Mouse (Mus musculus) right cerebral cortex, postnatal 10 days (tissue): ENCODE data around the gene Card19.
A peak's percentile ranks its signal among the peaks of the same experiment; 100 is the strongest.

Source experiments
- DNase-seq, 2 experiments: peaks; one replicate each; pipeline ENCODE4 v3.0.0; 2021; ENCODE audit warnings: low spot score in 2 of 2

Card19 gene

GRCm38 (mm10) chr13:49194811-49195210, 21.0 kb downstream of the Card19 start:
- no peak for DNase-seq

- DNase-seq, result no peak
Observed at GRCm38 (mm10) chr13:49193650-49194049, 22.2 kb downstream of the Card19 start.

DNA sequence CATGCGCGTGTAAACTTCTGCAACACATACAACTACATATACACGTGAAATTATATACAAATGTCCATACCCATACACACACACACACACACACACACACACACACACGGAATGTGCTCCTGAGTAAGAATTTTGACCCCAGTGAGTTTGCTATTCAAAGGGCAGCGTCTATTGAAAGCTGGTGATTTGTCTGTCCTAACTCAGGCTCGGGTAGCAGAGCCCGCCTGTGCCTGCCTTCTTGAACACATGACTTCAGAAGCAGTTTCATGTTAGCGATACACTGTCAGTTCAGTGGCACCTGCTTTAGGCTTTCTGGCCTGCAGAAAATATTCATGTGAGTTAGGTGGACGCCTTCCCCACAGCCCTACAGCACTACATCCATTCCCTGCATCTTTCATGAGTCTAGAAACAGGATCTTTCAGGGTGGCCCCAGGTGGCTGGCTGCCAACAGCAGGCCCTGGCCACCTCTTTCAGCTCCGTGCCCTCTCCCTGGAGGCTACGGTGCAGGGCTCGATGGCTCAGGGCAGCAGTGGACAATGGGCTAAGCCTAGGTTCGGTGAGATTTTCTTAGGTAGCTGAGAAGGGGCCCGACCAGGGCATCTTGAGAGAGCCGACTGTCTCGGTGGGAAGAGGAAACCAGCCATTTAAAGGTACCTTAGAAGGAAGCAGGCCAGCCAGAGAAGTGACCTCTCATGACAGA, 23.5 kb downstream of the Card19 start:
- no peak for DNase-seq

DNA sequence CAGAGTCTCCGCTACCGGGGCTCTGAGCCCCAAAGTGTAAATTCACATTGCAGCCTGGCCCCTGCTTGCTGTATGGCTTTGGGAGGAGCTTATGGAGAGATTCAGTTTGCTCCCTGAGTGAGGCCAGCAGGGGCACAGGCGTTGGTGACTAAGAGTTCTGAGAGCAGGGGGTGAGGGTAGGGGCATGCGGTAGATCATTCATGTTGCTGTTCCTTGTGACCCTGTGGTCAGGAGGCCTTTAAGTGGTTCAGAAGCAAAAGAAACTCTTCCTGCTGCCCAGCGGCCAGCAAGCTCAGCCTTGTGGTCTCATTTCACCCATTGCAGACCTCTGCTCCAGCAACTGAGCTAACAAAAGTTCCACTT, 24.2 kb downstream of the Card19 start:
- DNase-seq, result no peak

DNA sequence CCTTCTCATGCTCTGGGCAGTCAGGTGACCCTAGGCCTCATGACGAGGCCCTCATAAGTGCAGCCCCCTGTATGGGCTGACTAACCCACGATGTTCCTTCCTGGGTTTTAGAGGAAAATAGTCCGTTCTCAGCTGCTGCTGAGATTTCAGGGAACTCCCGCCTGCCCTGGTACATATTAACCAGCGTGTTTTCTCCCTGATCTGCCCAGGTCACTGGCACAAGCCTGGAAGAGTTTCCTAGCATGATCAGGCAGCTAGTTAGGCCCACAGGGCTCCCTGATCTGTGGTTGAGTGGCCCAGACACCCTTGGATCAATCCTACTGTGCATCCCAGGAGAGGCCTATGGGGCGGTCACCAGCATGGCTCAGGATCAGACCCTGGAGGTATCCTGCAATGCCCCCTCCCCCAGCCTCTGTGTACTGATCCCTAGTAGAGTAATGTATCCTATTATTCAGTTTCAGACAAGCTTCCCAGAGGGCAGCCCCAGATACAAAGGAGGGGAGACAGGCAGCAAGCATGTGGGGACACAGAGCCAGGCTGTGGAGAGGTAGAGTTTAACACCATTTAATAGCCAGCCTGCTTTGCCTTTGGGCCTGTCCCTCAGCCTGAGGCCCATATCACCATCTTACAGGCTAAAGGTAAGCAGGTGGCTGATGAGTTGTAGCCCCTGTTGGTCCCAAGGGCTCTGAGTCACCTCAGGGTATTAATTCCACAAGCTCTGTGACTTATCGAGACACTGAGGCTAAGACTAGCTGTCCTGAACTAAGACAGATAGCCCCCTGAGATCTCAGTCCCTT, 24.8 kb downstream of the Card19 start:
- DNase-seq, result no peak

GRCm38 (mm10) chr13:49189970-49190870, 25.6 kb downstream of the Card19 start:
- no peak for DNase-seq

GRCm38 (mm10) chr13:49188966-49189360, 26.9 kb downstream of the Card19 start:
- no peak for DNase-seq

GRCm38 (mm10) chr13:49188219-49188965, 27.4 kb downstream of the Card19 start:
- DNase-seq, result no peak

DNA sequence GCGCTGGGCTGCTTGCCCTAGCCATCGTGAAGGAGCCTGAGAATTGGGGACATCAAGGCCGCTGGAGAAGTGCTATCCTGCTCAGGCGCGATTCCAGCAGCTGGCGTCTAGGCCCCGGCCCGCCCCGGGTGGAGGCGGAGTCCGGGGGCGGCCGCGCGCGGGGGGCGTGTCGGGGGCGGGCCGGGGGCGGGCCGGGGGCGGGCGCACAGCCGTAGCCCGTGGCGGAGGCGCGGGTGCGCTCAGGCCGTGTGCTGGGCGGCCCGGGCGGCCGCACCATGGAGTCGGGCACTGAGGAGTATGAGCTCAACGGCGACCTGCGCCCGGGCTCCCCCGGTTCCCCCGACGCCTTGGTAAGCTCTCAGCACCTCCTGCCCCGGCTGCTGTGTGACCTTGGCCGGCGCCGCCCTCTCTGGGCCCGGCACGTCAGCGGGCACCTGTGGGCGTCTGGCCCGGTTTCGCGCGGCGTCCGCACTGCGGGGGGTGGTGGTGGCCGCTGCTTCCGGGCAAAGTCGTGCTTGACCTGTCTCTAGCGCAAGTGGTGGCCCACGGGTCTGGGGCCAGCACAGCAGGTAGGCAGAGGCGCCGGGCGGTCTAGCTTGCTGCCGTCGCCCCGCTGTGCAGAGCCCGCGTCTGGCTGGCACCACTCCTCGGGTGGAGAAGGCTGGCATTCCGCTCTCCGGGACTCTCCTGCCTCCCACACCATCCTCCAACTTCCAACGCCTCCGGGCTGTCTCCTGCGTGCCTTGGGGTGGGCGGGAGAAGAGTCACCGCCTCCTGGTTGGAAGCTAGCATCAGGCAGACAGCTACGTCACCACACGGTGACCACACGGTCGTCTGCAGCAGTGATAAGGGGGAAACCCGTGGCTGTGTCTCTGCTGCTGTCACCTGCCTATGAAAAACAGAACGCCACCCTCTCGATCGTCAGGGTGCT, 28.3 kb downstream of the Card19 start, which contains the start of gene Ninj1:
Ninj1 (plus strand) TSS at position 198 of the 931 bp plus-strand sequence.
- DNase-seq, result peak; percentile 88 to 91

- DNase-seq, result no peak
Observed at GRCm38 (mm10) chr13:49186798-49187287, 29.0 kb downstream of the Card19 start.

DNA sequence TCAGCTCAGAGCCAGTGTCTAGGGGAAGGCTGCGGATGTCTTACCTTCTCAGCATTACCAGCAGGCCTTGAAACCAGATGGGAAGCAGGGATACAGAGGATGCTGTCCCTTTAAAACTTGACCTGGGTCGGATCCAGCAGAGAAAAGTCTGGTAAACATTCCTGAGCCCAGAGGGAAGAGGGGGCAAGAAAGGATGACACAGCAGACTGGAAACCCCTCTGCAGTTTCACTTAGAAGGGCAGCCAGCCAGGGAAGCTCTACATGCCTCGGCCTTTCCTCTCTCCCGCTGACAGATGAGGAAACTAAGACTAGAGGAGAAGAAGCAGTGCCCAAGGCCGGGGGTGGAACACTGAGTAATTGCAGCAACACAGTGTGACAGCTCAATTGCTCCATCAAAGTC, 32.2 kb downstream of the Card19 start:
- no peak for DNase-seq

DNA sequence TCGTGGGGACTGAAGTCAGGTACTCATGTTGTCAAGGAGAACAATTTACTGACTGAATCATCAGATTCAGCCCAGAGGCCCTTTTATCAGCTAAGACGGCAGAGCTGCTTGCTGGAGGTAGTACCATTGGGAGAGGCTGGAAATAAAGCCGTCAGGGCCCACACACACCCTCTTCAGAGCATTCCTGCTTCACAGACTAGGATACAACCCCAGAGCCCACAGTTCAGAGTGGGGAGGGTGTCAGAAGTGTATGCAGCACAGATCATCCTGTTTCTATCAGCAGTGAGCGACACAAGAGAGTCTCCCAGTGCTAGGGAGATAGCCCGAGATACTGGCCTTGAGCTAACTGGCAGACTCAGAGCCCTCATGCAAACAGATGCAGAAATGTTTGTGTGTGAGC, 32.7 kb downstream of the Card19 start:
- no peak for DNase-seq

DNA sequence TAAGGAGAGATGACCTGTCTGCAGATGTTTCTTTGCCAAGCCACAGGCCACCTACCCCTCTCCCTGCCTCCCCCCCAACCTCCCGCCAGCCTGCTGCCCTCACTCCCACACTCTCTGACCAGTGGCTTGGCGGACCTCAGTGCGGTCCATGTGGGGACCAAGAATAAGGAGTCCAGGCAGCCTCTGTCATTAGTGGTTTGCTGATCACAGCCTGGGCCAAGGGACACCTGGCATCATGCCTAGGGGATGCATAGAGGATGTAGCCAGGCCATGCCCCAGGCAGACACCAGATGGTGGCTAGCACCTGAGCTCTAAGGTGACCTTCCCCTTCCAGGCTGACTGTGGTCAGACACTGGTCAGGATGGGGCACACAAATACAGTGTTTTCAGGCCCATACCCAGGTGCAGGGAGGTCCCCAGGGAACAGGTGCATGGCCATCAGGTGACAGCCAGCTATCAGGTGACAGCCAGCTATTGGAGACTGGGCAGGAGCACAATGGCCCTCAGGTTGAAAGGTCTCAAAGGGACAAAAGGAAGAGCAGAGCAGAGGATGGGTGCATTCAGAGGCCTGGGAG, 34.3 kb downstream of the Card19 start:
- DNase-seq, result no peak

DNA sequence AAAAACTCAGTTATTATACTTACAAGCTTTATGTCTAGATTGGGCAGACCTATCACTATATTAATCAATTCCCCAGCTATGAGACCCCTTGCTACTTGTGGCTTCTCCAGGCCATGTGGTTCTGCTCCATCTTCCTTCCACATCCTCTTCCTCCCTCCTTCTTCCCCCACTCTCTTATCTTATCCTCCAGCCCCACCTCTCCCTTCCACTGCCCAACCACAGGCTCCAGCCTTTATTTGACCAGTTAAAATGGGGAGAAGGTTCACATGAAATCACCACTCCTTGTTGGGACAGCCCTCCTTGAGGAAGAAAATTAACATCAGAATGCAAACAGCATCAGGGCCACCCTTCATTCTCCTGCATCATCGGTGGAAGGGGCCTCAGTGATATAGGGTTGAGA, 35.1 kb downstream of the Card19 start:
- no peak for DNase-seq

DNA sequence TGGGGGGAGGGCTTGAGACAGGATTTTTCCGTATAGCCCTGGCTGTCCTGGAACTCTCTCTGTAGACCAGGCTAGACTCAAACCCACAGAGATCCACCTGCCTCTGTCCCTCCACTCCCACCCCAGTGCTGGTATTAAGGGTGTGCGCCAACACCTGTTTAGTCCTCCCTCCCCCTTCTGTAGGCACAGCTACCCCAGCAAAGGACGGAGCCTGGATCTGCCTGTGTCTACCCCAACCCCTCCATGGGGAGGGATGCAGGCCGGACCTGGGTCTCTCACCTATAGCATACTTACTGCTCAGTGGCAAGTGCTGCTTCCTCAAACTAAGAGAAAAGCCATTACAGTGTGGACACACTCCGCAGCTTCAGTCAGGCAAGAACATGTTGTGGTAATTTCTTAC, 35.6 kb downstream of the Card19 start:
- DNase-seq, result no peak

DNA sequence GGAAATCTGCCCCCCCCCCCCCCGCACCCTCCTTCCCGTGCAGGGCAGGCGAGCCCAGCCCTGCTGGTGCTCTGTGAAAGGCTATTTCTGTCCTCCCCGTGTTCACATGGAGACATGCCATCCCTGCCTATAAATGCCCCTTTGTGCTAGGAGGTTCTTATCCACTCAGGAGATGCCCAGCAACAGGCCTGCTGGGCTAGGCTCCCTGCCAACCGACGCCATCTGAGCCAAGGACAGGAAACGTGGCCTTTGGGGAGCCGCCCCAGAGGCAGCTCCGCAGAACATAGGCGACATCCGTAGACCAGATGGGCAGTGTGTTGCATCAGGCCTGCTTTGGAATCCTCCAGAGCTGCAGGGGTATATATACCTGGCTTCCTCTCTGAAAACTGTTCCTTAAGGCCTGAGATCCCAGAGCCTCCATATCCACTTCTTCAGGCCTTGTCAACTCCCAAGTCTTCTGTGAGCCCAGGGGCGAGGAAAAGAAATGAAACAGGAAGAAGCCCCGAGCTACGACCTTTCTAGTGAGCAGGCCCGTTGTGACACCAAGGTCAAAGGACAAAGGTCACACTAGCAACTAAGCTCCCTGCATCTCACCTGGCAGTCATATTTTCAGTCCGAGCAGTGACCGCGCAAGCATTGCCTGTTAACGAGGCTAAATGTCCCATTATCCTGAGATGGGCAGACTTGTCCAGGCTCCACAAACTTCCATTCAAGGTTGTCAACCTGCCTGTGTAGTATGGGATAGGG, 36.8 kb downstream of the Card19 start:
- DNase-seq, result peak; percentile 89 to 92

- DNase-seq, result no peak
Observed at GRCm38 (mm10) chr13:49175509-49175908, 40.3 kb downstream of the Card19 start.

DNA sequence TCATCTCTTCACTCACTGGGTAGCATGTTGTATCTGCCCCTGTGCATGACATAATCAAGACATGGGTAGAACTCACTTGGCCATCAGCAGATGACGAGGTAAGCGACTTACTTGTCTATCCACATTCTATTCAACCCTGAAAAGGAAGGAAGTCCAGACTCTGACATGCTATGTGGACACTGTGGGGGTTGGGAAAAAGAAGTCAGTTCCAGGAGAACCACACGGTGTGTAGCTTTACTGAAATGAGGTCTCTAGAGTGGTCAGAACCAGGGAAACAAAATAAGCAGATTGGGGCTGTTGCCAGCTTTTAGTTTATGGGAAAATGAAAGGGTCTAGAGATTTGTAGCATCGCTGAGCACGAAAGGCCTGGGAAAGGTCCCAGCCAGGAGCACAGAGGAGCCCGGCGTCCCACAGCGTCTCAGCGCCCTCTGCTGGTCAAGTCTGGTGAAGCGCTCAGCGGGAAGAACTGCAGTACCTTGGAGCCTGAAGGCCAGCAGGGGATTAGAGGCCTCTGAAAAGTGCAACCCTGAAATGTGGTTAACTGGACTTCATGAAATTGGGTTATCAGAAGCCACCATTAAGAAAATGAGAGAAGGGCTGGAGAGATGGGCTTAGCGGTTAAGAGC, 42.8 kb downstream of the Card19 start:
- peak; percentile 85 to 92 for DNase-seq

DNA sequence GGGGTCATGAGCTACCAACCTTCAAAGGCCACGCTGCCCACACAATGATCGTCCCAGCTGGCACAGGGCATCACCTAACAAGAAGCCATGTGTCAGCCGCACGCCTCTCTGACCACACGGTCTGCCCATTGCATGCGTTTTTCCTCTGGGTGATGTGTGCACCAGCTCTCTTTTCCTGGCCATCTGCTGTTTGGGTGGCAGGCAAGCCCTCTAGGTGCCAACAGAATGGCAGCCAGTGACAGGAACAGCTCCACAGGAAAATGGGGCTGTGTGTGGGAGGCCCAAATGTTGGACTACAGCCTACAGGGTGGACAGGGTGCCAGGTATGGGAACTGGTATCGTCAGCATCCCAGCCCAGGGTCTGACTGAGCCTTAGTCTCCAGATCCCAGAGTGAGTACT, 43.5 kb downstream of the Card19 start:
- peak; percentile 70 to 81 for DNase-seq
